Mouse (Mus musculus): ENCODE measurements at regions not wholly inside any gene's neighbourhood (a gene's known extent, or its start where the extent isn't known, plus 50 kb on each side); places are given as distances from the start of the nearest gene placed in this dataset.

DNA sequence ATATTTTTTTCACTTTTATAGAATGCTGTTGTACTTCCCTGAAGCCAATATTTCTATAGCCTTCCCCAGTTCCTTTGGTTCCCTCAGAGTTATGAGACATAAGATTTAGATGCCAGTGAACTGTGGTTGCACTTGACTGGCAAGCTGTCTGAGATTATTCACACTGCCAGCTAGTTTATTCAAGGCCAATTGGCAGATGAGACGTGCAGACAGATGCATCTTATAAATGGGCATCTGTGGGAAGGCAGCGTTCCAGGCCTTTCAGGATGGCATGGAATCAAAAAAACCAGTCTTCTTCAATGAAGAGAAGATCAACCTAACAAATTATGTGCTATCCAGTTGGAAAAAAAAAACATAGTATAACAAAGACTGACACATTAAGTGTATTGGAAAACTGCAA lies 1225.6 kb upstream of the 1700009N14Rik start:
- peak; percentile 75 to 76 for DNase-seq (ENCODE audit: low spot score in 2 of 2)

Measured in layer of hippocampus, postnatal 10 days (tissue).